ENCODE assay signal across 10 mouse cellular contexts in the genomic region with DNA sequence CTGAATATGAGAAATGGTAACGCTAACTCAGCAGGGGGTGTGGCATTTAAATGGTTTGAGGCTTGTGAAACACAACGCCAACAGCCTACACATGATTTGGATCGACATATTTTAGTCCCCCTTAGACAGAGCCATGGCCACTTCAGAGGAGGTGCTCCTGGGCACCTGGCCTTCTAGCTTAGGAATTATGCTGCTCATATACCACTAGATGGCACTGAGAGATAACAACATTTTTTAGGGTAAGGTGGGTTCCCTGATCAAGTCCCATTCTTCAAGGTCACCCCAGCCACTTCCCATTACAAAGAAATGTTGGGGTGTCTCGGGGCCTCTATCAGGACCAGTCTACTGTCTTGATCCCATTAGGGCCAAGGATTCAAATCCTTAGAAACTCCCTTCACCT.
A peak's percentile ranks its signal among the peaks of the same experiment; 100 is the strongest.
DNase-seq lines count a peak whose midpoint lies in the region; ATAC-seq and TF ChIP-seq lines count a peak whose summit lies in the region.
"Had no signal": no experiment of that assay in that cellular context is flagged by ENCODE, and none has a peak within 500 bp of the region (broad histone marks: within the 10 kb centered on the region; RNA-seq: fewer than 3 reads in every experiment).

No protein-coding gene starts in this region.

- peak; percentile 28 for DNase-seq in cerebellum, adult 9-11 months
- no peak for DNase-seq in cerebellum, adult 11-12 months
- DNase-seq in left cerebral cortex, adult 2 months (ENCODE audit: extremely low spot score in 1 of 2, low spot score in 2 of 2) = no peak
- DNase-seq in left cerebral cortex, postnatal 10 days (ENCODE audit: extremely low spot score in 1 of 2, low spot score in 2 of 2) = no peak
- DNase-seq in Muller cell, postnatal 12 days (ENCODE audit: inconsistent ontology term) = peak; percentile 36
- peak; percentile 56 for DNase-seq in hindbrain, embryonic 14.5 days (ENCODE audit: low spot score)
- DNase-seq in spleen, postnatal 14 days (ENCODE audit: low spot score in 2 of 2) = no peak
- DNase-seq in kidney, adult 11 months = no peak

- no peaks in the 10 kb centered on the region for H3K9me3 ChIP-seq in hindbrain, embryonic 14.5 days (ENCODE audit: control insufficient read depth, low read length)
- H3K9me3 ChIP-seq: lung, embryonic 15.5 days; neural tube, embryonic 15.5 days had no signal

- no peak overlapping the region for H3K27ac ChIP-seq in left cerebral cortex, adult 2 months
- H3K27ac ChIP-seq in hindbrain, embryonic 14.5 days = no peak overlapping the region
- H3K27ac ChIP-seq: lung, embryonic 15.5 days; neural tube, embryonic 15.5 days had no signal

- H3K4me1 ChIP-seq in hindbrain, embryonic 14.5 days (replicated peaks; ENCODE audit: control insufficient read depth, insufficient read depth, low read length) = no peaks in the 10 kb centered on the region
- H3K4me1 ChIP-seq: lung, embryonic 15.5 days; neural tube, embryonic 15.5 days had no signal

- no peak overlapping the region for H3K9ac ChIP-seq in hindbrain, embryonic 14.5 days
- H3K9ac ChIP-seq: lung, embryonic 15.5 days; neural tube, embryonic 15.5 days had no signal

- peak; percentile 67 for TF ChIP-seq CTCF in left cerebral cortex, adult 2 months (IDR thresholded peaks at IDR 0.05)

- intact Hi-C loops in left cerebral cortex, adult 2 months (cut with DNase I) = loop anchor here (5.0 kb wide), 1 partner anchor 481 kb away; no protein-coding TSS in a partner anchor
- intact Hi-C loops in left cerebral cortex, postnatal 10 days (cut with DNase I) = no loop called here

- H3K4me3 ChIP-seq in left cerebral cortex, adult 2 months = no peak overlapping the region
- no peak overlapping the region for H3K4me3 ChIP-seq in hindbrain, embryonic 14.5 days (replicated peaks; ENCODE audit: low read length)
- H3K4me3 ChIP-seq: lung, embryonic 15.5 days; neural tube, embryonic 15.5 days had no signal

- peaks cover 12% of the 10 kb centered on the region for H3K36me3 ChIP-seq in hindbrain, embryonic 14.5 days (replicated peaks; ENCODE audit: control insufficient read depth, insufficient read depth)
- H3K36me3 ChIP-seq: lung, embryonic 15.5 days had no signal

- peak; percentile 71; the same call in 1 of the 2 replicates for ATAC-seq in hindbrain, embryonic 14.5 days (ENCODE audit: low FRiP score)

- WGBS in hindbrain, embryonic 14.5 days = 65% methylated on average over 4 of the region's 4 CpGs

- no peaks in the 10 kb centered on the region for H3K27me3 ChIP-seq in hindbrain, embryonic 14.5 days (ENCODE audit: control insufficient read depth, insufficient read depth, low read length)
- H3K27me3 ChIP-seq: lung, embryonic 15.5 days; neural tube, embryonic 15.5 days had no signal

- no peak overlapping the region for H3K4me2 ChIP-seq in hindbrain, embryonic 14.5 days (replicated peaks)
- H3K4me2 ChIP-seq: lung, embryonic 15.5 days; neural tube, embryonic 15.5 days had no signal

Comparison
In these comparisons a context has a peak if more than half of its experiments do, and no peak if none do; other contexts are left out.
1. DNase-seq: peak in cerebellum, adult 9-11 months (single experiment), Muller cell, postnatal 12 days (single experiment) and hindbrain, embryonic 14.5 days (single experiment); none in cerebellum, adult 11-12 months (single experiment), left cerebral cortex, adult 2 months (0 of 2), left cerebral cortex, postnatal 10 days (0 of 2), spleen, postnatal 14 days (0 of 2) and kidney, adult 11 months (single experiment).